Comparison of ENCODE assay signal across 8 mouse cellular contexts in genomic region chr5:123326751-123327148, GRCm38 (mm10). TPM values are rescaled to one million over a fixed set of nuclear protein-coding genes. Genes with fewer than 3 reads are reported as not detected.
DNase-seq lines count a peak whose midpoint lies in the region.

No protein-coding gene starts in this region.

- H3K27me3 ChIP-seq in splenic B cell, adult 2 months (ENCODE audit: control insufficient read depth, insufficient read depth, low read length, poor library complexity, severe bottlenecking), result no peaks in the 10 kb centered on the region

- intact Hi-C loops in left cerebral cortex, postnatal 4 days (cut with DNase I), result no loop called here
- intact Hi-C loops in left cerebral cortex, postnatal 25 days (cut with DNase I), result loop anchor here (1.0 to 5.0 kb wide), 2 partner anchors 18 to 69 kb away; no protein-coding TSS in a partner anchor

- DNase-seq in left cerebral cortex, adult 11 months (ENCODE audit: low spot score), result peak; percentile 26
- no peak for DNase-seq in left cerebral cortex, postnatal 4 days
- peak; percentile 29 for DNase-seq in gastrocnemius, postnatal 10 days
- DNase-seq in left cerebral cortex, postnatal 25 days (ENCODE audit: low spot score in 2 of 2), result peak; percentile 61 to 90
- DNase-seq in splenic B cell, adult 2 months (ENCODE audit: low read depth, low spot score), result peak; percentile 81
- no peak for DNase-seq in cerebellum, adult 8-10 months
- DNase-seq in urinary bladder, adult 18-20 months (ENCODE audit: low spot score in 2 of 2), result no peak
- DNase-seq in thymus, postnatal 14 days, result no peak

- H3K36me3 ChIP-seq in splenic B cell, adult 2 months (ENCODE audit: control insufficient read depth, insufficient read depth, low read length, poor library complexity, severe bottlenecking), result no peaks in the 10 kb centered on the region

RNA-seq across cellular contexts. Expression of gene Bcl7a, which starts 16.9 kb away (rescaled TPM):
- total RNA-seq in left cerebral cortex, postnatal 4 days (2021), result 10 to 100 TPM; 95.1 to 98.4 TPM
- 10 to 100 TPM; 21.0 to 25.3 TPM for total RNA-seq in gastrocnemius, postnatal 10 days (2021)
- total RNA-seq in left cerebral cortex, postnatal 25 days (2021), result 10 to 100 TPM; 67.8 to 70.0 TPM

Comparison
In these comparisons a context has a peak if more than half of its experiments do, and no peak if none do; other contexts are left out.
1. DNase-seq: peak in left cerebral cortex, adult 11 months (single experiment), gastrocnemius, postnatal 10 days (single experiment), left cerebral cortex, postnatal 25 days (2 of 2) and splenic B cell, adult 2 months (single experiment); none in left cerebral cortex, postnatal 4 days (single experiment), cerebellum, adult 8-10 months (single experiment), urinary bladder, adult 18-20 months (0 of 2) and thymus, postnatal 14 days (single experiment).